Mouse (Mus musculus) mesoderm, embryonic 11.5 days (tissue): Measurements from ENCODE around the gene Nos3.
A peak's percentile ranks its signal among the peaks of the same experiment; 100 is the strongest.

Source experiments
- DNase-seq: peaks from one replicate; pipeline ENCODE4 v3.0.0-alpha.2; 2012; ENCODE audit warnings: low read depth, low spot score

Nos3 gene

GRCm38 (mm10) chr5:24399686-24400085 lies 35.1 kb downstream of the Nos3 start:
- no peak for DNase-seq

DNA sequence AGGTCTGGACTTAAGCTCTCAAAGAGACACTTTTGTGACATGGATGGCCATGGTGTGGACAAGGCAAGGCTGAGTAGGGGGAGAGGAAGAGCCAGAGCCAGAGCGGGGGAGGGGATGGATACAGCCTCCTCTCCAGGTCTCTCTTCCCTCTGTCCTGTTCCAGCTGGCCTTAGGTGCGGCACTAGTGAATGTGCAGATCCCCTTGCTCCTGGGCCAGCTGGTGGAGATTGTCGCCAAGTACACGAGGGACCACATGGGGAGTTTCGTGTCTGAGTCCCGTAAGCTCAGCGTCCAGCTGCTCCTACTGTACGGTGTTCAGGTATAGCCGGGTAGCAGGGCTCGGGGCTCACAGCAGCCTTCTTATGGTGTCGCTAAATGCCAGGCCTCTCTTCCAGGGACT lies 35.8 kb downstream of the Nos3 start:
- DNase-seq = no peak

DNA sequence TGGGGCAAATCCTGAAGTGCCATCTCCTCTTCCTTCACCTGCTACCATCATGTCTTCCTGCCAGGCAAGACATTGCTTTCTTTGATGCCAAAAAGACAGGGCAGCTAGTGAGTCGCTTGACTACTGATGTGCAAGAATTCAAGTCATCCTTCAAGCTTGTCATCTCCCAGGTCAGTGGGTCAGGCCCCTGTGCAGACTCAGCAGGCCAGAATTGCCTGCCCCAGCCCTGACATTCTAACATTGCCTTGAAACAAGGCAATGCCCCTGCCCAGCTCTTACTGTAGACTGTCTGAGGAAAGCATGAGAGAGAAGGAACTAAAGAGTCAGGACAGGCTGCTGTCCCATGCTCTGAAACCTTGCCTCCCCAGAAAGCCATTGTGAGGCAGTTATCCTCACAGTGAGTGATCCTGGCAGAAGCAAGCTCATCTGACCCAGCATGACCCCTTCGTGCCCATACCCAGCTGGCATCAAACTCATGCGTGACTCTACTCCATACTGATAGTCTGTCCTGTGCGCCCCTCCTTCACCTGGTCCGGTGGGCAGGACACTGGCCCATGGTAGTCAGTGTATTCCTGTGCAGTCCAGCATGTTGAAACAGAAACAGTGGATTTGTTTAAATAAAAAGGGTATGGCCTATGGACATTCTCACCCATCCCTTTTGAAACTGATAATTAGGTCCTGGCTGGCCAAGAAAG lies 36.4 kb downstream of the Nos3 start:
- DNase-seq = no peak

DNA sequence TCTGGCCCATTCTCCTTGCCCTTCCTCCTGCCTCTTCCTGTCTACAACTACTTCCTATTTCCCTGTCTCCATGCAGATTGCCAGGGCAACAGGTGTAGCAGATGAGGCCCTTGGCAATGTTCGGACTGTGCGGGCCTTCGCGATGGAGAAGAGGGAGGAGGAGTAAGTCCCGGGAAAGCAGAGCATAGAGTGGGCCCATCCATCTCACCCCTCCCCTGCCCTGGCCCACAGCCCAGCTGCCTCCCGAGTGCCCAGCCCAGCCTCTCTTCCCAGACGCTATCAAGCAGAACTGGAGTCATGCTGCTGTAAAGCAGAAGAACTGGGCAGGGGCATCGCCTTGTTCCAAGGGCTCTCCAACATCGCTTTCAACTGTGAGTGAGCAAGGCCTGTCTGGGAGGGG lies 37.4 kb downstream of the Nos3 start:
- no peak for DNase-seq

GRCm38 (mm10) chr5:24404594-24405360 lies 40.2 kb downstream of the Nos3 start:
- DNase-seq = no peak

- no peak for DNase-seq
These were observed 40.8 kb downstream of the Nos3 start for GRCm38 (mm10) chr5:24405389-24405876.

DNA sequence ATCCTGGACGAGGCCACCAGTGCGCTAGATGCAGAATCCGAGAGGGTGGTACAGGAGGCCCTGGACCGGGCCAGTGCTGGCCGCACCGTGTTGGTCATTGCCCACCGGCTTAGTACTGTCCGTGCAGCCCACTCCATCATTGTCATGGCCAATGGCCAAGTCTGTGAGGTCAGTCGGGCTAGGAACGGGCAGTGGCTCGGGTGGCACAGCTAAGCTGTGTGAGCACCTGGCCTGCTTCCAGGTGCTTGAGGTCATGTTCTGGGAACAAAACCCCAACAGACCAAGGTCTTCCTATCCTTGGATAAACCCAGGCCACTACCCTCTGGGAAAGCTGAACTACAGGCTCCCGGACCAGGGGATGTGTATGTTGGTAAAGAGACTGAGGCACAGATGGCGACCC lies 44.0 kb downstream of the Nos3 start:
- no peak for DNase-seq

- DNase-seq = no peak
These were observed 44.9 kb downstream of the Nos3 start for GRCm38 (mm10) chr5:24409466-24409865.

DNA sequence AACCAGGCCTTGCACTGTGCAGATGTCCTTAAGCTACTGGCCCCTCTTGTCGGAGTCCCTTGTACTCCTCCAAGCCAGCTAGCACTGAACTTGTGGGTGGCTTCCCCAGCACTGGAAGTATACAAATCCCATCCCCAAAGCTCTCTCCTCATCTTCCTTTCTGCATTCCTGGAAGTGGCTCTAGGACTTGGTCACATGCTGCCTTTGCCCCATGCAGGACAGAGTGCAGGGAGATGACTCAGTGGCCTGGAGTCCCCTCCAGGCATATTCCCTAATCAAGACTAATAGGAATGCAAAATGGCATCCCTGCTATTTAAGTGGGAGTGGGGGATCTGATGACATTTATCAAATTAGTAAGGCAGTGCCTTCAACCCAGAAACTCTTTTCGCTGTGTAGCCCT lies 47.5 kb downstream of the Nos3 start:
- DNase-seq = no peak

DNA sequence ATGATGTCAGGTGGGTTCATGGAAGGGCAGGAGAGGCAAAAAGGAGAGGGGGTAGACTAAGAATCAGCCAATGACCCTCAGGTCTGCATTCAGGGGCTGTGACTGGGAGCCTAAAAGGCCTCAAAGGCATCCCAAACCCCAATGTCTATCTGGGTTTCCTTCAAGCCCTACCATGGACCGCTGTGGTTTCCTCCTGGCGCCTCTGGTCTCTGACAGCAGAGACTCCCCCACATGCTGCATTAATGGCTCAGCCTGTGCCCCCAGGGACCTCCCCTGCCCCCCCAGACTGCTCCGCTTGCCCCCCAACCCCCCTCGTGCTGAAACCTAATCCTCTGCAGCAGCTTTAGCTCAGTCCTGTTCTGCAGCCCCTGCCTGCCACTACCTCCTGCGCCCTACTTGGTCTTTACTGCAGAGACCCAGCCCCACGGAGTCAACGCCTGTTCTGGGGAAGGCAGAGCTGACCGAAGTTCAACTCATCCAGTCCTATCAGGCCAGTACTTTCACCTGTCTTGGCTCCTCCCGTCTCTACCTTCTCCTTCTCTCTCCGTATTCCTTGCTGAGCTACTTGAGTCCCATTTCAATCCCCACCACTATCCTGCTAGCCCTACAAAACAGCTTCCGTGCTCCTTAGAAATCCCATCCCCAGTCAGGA lies 48.6 kb downstream of the Nos3 start, which contains the start of gene Asic3:
TSS of gene Asic3 (plus strand) at position 351 of the 652 bp plus-strand sequence.
- DNase-seq = no peak

DNA sequence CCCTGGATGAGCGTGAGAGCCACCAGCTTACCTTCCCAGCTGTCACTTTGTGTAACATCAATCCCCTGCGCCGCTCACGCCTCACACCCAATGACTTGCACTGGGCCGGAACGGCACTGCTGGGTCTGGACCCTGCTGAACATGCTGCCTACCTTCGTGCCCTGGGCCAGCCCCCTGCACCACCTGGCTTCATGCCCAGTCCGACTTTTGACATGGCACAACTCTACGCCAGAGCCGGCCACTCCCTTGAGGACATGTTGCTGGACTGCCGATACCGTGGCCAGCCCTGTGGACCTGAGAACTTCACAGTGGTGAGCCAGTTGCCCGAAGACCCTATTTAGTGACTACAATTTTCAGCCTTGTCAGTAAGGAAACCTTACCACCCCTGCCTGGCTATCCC lies 49.3 kb downstream of the Nos3 start:
- no peak for DNase-seq

- peak; percentile 73 for DNase-seq
These were observed 51.7 kb downstream of the Nos3 start for GRCm38 (mm10) chr5:24416222-24416736.

- DNase-seq = no peak
These were observed 53.0 kb downstream of the Nos3 start for GRCm38 (mm10) chr5:24417587-24417986.

DNA sequence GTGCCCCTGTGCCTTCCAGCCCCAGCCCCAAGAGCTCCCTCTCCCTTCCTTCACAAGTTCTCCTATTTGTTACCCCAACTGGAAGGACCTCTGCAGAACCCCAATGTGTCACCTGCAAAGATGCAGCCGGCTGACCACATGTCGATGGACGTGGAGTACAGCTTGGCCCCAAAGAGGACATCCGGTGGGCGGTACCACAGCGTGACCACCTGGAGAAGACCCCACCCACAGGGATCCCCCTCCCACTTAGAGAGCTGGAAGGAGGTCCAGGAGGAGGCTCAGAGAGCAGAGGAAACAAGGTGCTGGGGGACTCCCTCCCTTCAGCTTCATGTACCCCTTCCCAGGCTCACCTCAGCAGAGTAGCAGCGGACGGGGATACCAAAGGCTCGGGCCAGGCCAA lies 55.8 kb downstream of the Nos3 start:
- DNase-seq = no peak

DNA sequence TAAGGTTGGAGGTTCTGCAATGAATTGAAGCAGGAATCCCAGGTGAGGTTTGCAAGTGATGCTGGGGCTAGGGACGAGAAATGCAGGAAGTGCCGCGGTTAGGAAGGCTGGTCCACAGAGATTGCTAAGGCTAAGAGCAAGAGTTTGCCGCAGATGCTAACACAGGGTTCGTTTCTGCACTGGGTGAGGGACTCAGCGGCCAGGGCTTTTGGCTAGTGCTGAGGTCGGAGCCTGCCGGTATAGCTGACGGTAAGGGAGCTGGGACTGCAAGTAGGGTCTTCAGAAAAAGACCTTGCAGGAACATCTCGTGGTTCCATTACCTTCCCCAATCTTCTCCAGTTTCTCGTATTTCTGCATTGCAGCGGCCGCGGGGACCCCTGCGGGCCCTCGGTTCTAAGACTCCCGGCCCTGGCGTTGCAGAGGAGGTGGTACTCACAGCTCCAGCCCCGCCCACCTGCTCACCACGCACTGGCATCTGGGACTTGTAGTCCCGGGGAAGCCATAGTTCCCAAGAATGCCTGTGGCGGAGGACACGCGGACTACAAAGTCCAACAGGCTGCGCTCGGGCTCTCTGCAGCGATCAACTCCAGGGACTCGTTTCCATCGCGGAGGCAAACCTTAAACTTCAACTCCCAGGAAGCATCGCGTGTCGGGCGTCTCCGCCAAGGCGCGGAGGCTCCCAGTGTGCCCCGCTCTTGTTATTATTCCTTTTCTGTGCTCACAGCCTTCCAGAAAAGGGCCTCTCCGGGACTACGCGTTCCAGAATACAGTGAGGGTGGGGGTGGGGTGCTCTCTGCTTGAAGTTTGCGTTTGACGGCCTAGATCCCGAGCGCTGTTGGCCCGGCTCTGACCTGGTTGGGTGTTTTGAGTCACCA lies 58.8 kb downstream of the Nos3 start, which contains the start of the genes Cdk5 and Slc4a2:
TSS of gene Cdk5 (minus strand) at position 402 of the 875 bp plus-strand sequence.
TSS of gene Slc4a2 (plus strand) at position 709 of the 875 bp plus-strand sequence.
- peak; percentile 100 for DNase-seq

DNA sequence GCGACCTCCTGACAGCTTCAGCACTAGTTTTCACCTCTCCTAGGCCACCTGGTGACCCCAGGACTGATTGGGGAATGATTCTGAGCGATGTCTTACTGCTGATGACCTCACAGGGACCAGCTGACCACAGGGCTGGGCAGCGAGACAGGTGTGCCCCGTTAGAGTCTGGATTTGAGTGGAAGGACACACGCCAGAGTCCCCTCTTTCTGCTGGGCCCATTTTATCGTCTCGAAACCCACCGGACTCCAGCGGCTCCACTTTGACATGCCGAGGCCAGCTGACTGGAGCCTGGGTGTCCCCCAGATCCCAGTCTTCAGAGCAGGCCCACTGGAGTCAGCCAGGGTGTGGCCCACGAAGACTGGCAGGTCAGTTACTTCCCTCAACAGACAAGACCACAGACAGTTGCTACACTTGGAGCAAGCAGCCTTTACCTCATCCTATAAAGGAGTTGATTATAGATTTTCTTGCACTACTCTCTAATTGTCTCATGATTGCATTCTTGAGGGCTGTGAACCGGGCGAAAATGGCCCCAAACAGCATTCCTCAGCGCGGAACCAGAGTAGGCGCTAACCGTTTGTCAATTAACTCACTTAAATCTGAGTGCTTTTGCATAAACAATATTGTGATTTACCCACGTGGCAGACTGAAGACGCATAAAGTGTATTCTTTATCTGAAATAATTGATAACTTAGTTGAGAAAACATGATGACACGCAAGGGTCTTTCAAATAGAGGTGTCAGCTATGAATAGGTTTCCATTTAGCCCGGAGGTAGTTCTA lies 59.6 kb downstream of the Nos3 start:
- DNase-seq = no peak

GRCm38 (mm10) chr5:24424861-24425411 lies 60.3 kb downstream of the Nos3 start:
- peak; percentile 91 for DNase-seq

DNA sequence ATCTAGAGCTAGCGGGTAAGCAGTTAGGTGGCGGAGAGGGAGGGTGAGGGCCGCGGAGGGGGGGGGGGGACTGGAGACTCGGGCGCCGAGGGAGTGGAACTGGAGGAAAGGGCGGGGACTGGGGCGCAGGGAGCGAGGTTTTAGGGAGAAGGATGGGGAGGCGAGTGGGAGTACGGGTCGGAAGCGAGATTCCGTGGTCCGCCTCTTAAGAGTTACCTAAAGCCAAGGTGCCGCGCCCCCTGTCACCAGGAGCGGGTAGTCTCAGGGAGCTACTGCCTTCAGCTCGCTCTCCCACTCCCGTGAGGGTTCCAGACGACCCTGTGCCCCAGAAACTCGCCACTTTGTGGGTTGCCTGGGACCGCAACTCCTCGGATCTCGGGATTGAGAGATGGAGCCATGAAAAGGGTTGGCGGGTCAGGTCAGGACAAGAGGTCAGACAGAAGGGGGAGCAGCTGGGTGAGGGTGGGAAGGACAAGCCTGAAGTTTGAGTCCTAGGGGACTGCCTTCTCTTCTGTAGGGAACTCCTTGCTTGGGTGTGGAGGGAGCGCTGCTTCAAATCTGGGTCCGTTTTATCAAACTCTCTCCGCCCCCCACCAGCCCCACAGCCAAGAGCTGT lies 60.9 kb downstream of the Nos3 start:
- DNase-seq = peak; percentile 53

- no peak for DNase-seq
These were observed 61.4 kb downstream of the Nos3 start for GRCm38 (mm10) chr5:24426037-24426432.
